Mouse (Mus musculus): ENCODE measurements around the gene Ces1f. TPM values are rescaled to one million over a fixed set of nuclear protein-coding genes. Genes with fewer than 3 reads are reported as not detected.

The Ces1f gene
- polyA plus RNA-seq, 1 experiment from 2014 or later = 0.52 TPM

Other genes starting within 250 kb of the Ces1f start
- gene Ces1a, start 231.6 kb downstream of the Ces1f start, polyA plus RNA-seq (2015; fragmentation: Nextera tagmentation; extraction: Ambion mirVana) = not detected in 2 replicates
- gene Ces1b, start 199.7 kb downstream of the Ces1f start, polyA plus RNA-seq (2015; fragmentation: Nextera tagmentation; extraction: Ambion mirVana) = not detected in 2 replicates
- 6.2 and 10.3 TPM in 2 replicates for gene Ces1c, start 148.5 kb downstream of the Ces1f start, polyA plus RNA-seq (2015; fragmentation: Nextera tagmentation; extraction: Ambion mirVana)
- 34.4 and 36.8 TPM in 2 replicates for gene Ces1d, start 81.9 kb downstream of the Ces1f start, polyA plus RNA-seq (2015; fragmentation: Nextera tagmentation; extraction: Ambion mirVana)
- 4.7 and 5.7 TPM in 2 replicates for gene Ces1e, start 50.1 kb downstream of the Ces1f start, polyA plus RNA-seq (2015; fragmentation: Nextera tagmentation; extraction: Ambion mirVana)
- 3.0 and 3.8 TPM in 2 replicates for gene Ces1g, start 57.6 kb upstream of the Ces1f start, polyA plus RNA-seq (2015; fragmentation: Nextera tagmentation; extraction: Ambion mirVana)
- gene Ces1h, start 100.0 kb upstream of the Ces1f start, polyA plus RNA-seq (2015; fragmentation: Nextera tagmentation; extraction: Ambion mirVana) = not detected in 2 replicates